Mouse (Mus musculus) embryonic fibroblast, embryonic 13.5 days (primary cell): ENCODE results near the gene Zswim8.

Experiments used
- CTCF ChIP-seq: IDR thresholded peaks from 2 replicates; pipeline ENCODE4 v1.5.1; 2011; ENCODE audit warnings: mild to moderate bottlenecking, control low read depth, low read length, moderate library complexity, borderline replicate concordance; ENCODE audit not compliant: insufficient read depth
- POLR2A ChIP-seq: IDR thresholded peaks from 2 replicates; pipeline ENCODE4 v1.6.1; 2011; ENCODE audit warnings: low read depth, mild to moderate bottlenecking, control low read depth, low read length, moderate library complexity

- no peak for TF ChIP-seq POLR2A
- no peak for TF ChIP-seq CTCF
Observed at GRCm38 (mm10) chr14:20698515-20698914, 8.8 kb upstream of the Zswim8 start.
